Mouse (Mus musculus) embryonic facial prominence, embryonic 10.5 days (tissue): ENCODE measurements at regions not wholly inside any gene's neighbourhood (a gene's known extent, or its start where the extent isn't known, plus 50 kb on each side); places are given as distances from the start of the nearest gene placed in this dataset.

Experiments used
- DNase-seq: peaks from one replicate; pipeline ENCODE4 v3.0.0-alpha.2; 2017; ENCODE audit warnings: low spot score
- H3K27ac ChIP-seq: fragments of 300-500 bp; sonication (generic); replicated peaks from 2 replicates; pipeline ENCODE4 v1.5.1; 2016; ENCODE audit warnings: mild to moderate bottlenecking
- H3K27me3 ChIP-seq: fragments of 300-500 bp; sonication (generic); replicated peaks from 2 replicates; pipeline ENCODE4 v1.6.1; 2016; ENCODE audit warnings: low read depth, mild to moderate bottlenecking; ENCODE audit not compliant: poor library complexity, severe bottlenecking
- H3K36me3 ChIP-seq: fragments of 300-500 bp; sonication (generic); replicated peaks from 2 replicates; pipeline ENCODE4 v1.6.1; 2016; ENCODE audit warnings: mild to moderate bottlenecking, moderate library complexity
- H3K4me1 ChIP-seq: fragments of 300-500 bp; sonication (generic); 2 replicates; pipeline ENCODE4 v1.6.1; 2016
- H3K4me3 ChIP-seq: fragments of 300-500 bp; sonication (generic); 2 replicates; pipeline ENCODE4 v1.5.1; 2016; ENCODE audit warnings: mild to moderate bottlenecking, moderate library complexity
- H3K9me3 ChIP-seq: fragments of 300-500 bp; sonication (generic); 2 replicates; pipeline ENCODE4 v1.6.1; 2016; ENCODE audit warnings: mild to moderate bottlenecking
- WGBS: fragments of 180-500 bp; shearing (Covaris S2); methylation state at CpG from one replicate; pipeline ENCODE4 v1.1.7; 2016; 5-methylcytosine and 5-hydroxymethylcytosine counted together

GRCm38 (mm10) chr8:78877423-78877822 is 56.5 kb upstream of the Lsm6 start:
- H3K27ac ChIP-seq: no peak overlapping the region

GRCm38 (mm10) chr8:78889708-78890107 is 68.8 kb upstream of the Lsm6 start:
- H3K27me3 ChIP-seq: no peaks in the 10 kb centered on the region
- WGBS: 89% methylated on average over 6 of the region's 6 CpGs
- no peaks in the 10 kb centered on the region for H3K9me3 ChIP-seq

More at GRCm38 (mm10) chr8:78877423-78877822, 56.5 kb upstream of the Lsm6 start:
- no peak for DNase-seq
- H3K4me1 ChIP-seq: no peaks in the 10 kb centered on the region
- 82% methylated on average over 3 of the region's 3 CpGs for WGBS
- H3K36me3 ChIP-seq: no peaks in the 10 kb centered on the region
- no peaks in the 10 kb centered on the region for H3K9me3 ChIP-seq
- no peaks in the 10 kb centered on the region for H3K27me3 ChIP-seq
- H3K4me3 ChIP-seq: no peak overlapping the region

GRCm38 (mm10) chr8:78890571-78890970 is 69.6 kb upstream of the Lsm6 start:
- DNase-seq: no peak
- H3K9me3 ChIP-seq: no peaks in the 10 kb centered on the region
- no peak overlapping the region for H3K4me3 ChIP-seq
- H3K36me3 ChIP-seq: no peaks in the 10 kb centered on the region
- 84% methylated on average over 4 of the region's 4 CpGs for WGBS
- H3K27me3 ChIP-seq: no peaks in the 10 kb centered on the region
- no peaks in the 10 kb centered on the region for H3K4me1 ChIP-seq
- H3K27ac ChIP-seq: no peak overlapping the region

More at GRCm38 (mm10) chr8:78889708-78890107, 68.8 kb upstream of the Lsm6 start:
- Histone ChIP-seq H3K36me3 (no peaks in the 10 kb centered on the region), H3K4me3 (no peak overlapping the region), H3K27ac (no peak overlapping the region), H3K4me1 (no peaks in the 10 kb centered on the region)
- no peak for DNase-seq

DNA sequence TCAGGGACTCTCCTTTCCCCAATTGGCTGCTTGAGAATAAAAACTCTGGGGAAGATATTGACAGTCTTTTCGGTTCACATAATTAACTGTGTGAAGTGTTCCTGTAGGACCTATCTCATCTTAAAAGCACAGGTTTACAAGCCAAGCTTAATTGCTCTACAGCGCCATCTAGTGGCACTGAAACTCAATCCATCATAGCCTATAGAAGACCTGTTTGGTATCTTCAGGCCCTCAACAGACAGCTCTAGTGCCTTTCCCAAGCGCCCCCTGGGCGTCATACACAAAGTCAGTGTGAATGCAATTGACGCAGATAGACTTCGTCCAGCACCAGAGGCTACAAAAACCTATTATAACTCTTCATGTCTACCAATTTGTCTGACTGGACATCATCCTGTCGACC is 78.9 kb upstream of the Lsm6 start:
- Histone ChIP-seq H3K27ac (no peak overlapping the region), H3K36me3 (no peaks in the 10 kb centered on the region), H3K9me3 (no peaks in the 10 kb centered on the region), H3K4me3 (no peak overlapping the region), H3K4me1 (no peaks in the 10 kb centered on the region), H3K27me3 (no peaks in the 10 kb centered on the region)
- DNase-seq: peak; percentile 67
- 41% methylated on average over 7 of the region's 7 CpGs for WGBS

DNA sequence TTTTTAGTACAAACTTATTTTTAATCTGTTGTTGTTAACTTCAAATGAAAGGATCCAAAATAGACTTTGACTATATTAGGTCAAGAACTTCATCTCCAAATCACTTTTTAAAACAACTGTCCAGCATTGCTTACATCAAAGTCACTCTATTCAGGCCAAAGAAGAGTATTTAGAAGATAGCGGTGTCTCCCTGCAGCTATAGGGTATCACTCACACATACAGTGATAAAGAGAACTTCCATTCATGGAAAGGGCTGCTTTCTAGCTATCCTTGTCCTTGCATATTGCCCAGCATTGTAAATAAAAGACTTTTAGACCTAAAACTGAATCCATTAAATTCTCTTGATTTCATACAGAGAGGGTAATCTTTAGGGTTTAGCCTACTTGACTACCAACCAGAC is 82.1 kb upstream of the Lsm6 start:
- Histone ChIP-seq H3K9me3 (no peaks in the 10 kb centered on the region), H3K27ac (no peak overlapping the region), H3K27me3 (no peaks in the 10 kb centered on the region), H3K36me3 (no peaks in the 10 kb centered on the region), H3K4me1 (no peaks in the 10 kb centered on the region), H3K4me3 (no peak overlapping the region)
- WGBS: 95% methylated on average over 1 of the region's 1 CpGs
- no peak for DNase-seq

- Histone ChIP-seq H3K9me3 (no peaks in the 10 kb centered on the region), H3K27me3 (no peaks in the 10 kb centered on the region), H3K36me3 (no peaks in the 10 kb centered on the region), H3K27ac (no peak overlapping the region), H3K4me3 (no peak overlapping the region), H3K4me1 (no peaks in the 10 kb centered on the region)
- WGBS: 48% methylated on average over 1 of the region's 1 CpGs
- DNase-seq: no peak
Measured at GRCm38 (mm10) chr8:78907918-78908317, 87.0 kb upstream of the Lsm6 start.

GRCm38 (mm10) chr8:78911288-78911873 is 90.4 kb upstream of the Lsm6 start:
- whole genome bisulfite sequencing: 90% methylated on average over 11 of the region's 11 CpGs
- no peak for DNase-seq
- H3K36me3 ChIP-seq: no peaks in the 10 kb centered on the region
- H3K4me1 ChIP-seq: no peaks in the 10 kb centered on the region; the same call in 1 of the 2 replicates
- no peak overlapping the region for H3K4me3 ChIP-seq
- no peaks in the 10 kb centered on the region for H3K27me3 ChIP-seq
- H3K9me3 ChIP-seq: no peaks in the 10 kb centered on the region
- no peak overlapping the region for H3K27ac ChIP-seq

- DNase-seq: no peak
Measured at GRCm38 (mm10) chr8:78912470-78912869, 91.5 kb upstream of the Lsm6 start.

DNA sequence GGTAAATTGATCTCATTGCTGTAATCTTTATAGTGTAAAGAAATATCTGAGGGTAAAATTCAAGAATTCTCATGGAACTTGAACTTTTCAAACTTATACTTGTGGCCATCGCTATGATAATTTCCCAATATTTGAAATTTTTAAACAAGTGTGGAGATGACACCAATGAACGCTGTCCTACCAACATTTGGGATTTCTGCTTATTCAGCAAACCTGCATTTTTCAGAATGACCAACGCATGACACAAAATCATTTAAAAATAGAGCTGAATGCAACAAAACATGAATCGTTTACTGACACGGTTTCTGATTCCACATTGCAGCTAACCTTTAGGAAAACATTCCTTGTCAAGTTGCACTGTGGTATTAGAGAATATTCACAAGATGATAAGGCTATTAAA is 92.9 kb upstream of the Lsm6 start:
- WGBS: 91% methylated on average over 5 of the region's 5 CpGs
- no peaks in the 10 kb centered on the region; the same call in 1 of the 2 replicates for H3K4me1 ChIP-seq

More at GRCm38 (mm10) chr8:78912470-78912869, 91.5 kb upstream of the Lsm6 start:
- no peaks in the 10 kb centered on the region; the same call in 1 of the 2 replicates for H3K4me1 ChIP-seq
- no peak overlapping the region for H3K4me3 ChIP-seq
- no peaks in the 10 kb centered on the region for H3K27me3 ChIP-seq
- no peaks in the 10 kb centered on the region for H3K36me3 ChIP-seq
- H3K9me3 ChIP-seq: no peaks in the 10 kb centered on the region
- H3K27ac ChIP-seq: no peak overlapping the region
- 44% methylated on average over 5 of the region's 5 CpGs for WGBS

GRCm38 (mm10) chr8:78930610-78931397 is 97.4 kb upstream of the Zfp827 start:
- no peak overlapping the region for H3K27ac ChIP-seq
- no peak for DNase-seq
- H3K4me1 ChIP-seq: no peaks in the 10 kb centered on the region
- no peaks in the 10 kb centered on the region for H3K27me3 ChIP-seq
- H3K4me3 ChIP-seq: no peak overlapping the region
- no peaks in the 10 kb centered on the region for H3K36me3 ChIP-seq
- no peaks in the 10 kb centered on the region for H3K9me3 ChIP-seq
- 78% methylated on average over 9 of the region's 9 CpGs for WGBS

More for the DNA sequence above, 92.9 kb upstream of the Lsm6 start:
- Histone ChIP-seq H3K36me3 (no peaks in the 10 kb centered on the region), H3K4me3 (no peak overlapping the region), H3K27me3 (no peaks in the 10 kb centered on the region), H3K27ac (no peak overlapping the region), H3K9me3 (no peaks in the 10 kb centered on the region)
- no peak for DNase-seq

DNA sequence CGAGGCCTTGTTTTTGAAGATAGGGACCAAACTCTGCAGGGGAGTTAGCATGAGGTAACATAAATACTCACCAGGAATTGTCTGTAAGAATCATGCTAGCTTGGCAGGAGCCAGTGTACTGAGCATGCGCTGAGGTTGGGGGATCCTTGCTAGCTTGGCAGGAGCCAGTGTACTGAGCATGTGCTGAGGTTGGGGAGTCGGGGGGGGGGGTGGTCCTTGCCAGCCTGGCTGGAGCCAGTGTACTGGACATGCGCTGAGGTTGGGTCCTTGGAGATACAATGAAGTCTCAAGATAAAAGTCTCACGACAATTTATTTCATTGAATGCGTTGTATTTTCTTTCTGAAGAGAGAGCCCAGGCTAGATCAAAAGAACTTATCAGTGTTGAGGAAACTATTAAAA is 96.2 kb upstream of the Zfp827 start:
- Histone ChIP-seq H3K36me3 (no peaks in the 10 kb centered on the region), H3K4me1 (no peaks in the 10 kb centered on the region), H3K27ac (no peak overlapping the region), H3K4me3 (no peak overlapping the region), H3K9me3 (no peaks in the 10 kb centered on the region), H3K27me3 (no peaks in the 10 kb centered on the region)
- no peak for DNase-seq
- WGBS: 90% methylated on average over 6 of the region's 6 CpGs

GRCm38 (mm10) chr8:78940049-78940448 is 88.2 kb upstream of the Zfp827 start:
- no peaks in the 10 kb centered on the region for H3K36me3 ChIP-seq
- WGBS: 77% methylated on average over 2 of the region's 2 CpGs
- H3K27me3 ChIP-seq: no peaks in the 10 kb centered on the region
- DNase-seq: no peak
- no peak overlapping the region for H3K4me3 ChIP-seq
- H3K27ac ChIP-seq: no peak overlapping the region
- H3K4me1 ChIP-seq: no peaks in the 10 kb centered on the region
- H3K9me3 ChIP-seq: no peaks in the 10 kb centered on the region

GRCm38 (mm10) chr8:78941558-78941957 is 86.7 kb upstream of the Zfp827 start:
- H3K27ac ChIP-seq: no peak overlapping the region

More at GRCm38 (mm10) chr8:78941558-78941957, 86.7 kb upstream of the Zfp827 start:
- H3K27me3 ChIP-seq: no peaks in the 10 kb centered on the region
- H3K4me1 ChIP-seq: no peaks in the 10 kb centered on the region
- no peak for DNase-seq
- no peaks in the 10 kb centered on the region for H3K36me3 ChIP-seq
- 90% methylated on average over 4 of the region's 4 CpGs for WGBS
- H3K9me3 ChIP-seq: no peaks in the 10 kb centered on the region
- no peak overlapping the region for H3K4me3 ChIP-seq
